Mouse (Mus musculus) heart, postnatal 25 days (tissue): ENCODE results near the gene C2cd4b. TPM values are rescaled to one million over a fixed set of nuclear protein-coding genes. Genes with fewer than 3 reads are reported as not detected.
A peak's percentile ranks its signal among the peaks of the same experiment; 100 is the strongest.

Source experiments
- DNase-seq: peaks from one replicate; pipeline ENCODE4 v3.0.0; 2022; ENCODE audit warnings: low spot score
- intact Hi-C: fragments of 180-260 bp; cut with DNase I; formaldehyde crosslinking; loops from one replicate; pipeline ENCODE4 v1.15.1; 2025
- total RNA-seq, 2 experiments: library from RNA; stranded (reverse); gene quantifications; 2 replicates each; pipeline ENCODE4 v1.2.3; 2021

The C2cd4b gene
- total RNA-seq: 1 to 10 TPM; 1.6 to 1.9 TPM

DNA sequence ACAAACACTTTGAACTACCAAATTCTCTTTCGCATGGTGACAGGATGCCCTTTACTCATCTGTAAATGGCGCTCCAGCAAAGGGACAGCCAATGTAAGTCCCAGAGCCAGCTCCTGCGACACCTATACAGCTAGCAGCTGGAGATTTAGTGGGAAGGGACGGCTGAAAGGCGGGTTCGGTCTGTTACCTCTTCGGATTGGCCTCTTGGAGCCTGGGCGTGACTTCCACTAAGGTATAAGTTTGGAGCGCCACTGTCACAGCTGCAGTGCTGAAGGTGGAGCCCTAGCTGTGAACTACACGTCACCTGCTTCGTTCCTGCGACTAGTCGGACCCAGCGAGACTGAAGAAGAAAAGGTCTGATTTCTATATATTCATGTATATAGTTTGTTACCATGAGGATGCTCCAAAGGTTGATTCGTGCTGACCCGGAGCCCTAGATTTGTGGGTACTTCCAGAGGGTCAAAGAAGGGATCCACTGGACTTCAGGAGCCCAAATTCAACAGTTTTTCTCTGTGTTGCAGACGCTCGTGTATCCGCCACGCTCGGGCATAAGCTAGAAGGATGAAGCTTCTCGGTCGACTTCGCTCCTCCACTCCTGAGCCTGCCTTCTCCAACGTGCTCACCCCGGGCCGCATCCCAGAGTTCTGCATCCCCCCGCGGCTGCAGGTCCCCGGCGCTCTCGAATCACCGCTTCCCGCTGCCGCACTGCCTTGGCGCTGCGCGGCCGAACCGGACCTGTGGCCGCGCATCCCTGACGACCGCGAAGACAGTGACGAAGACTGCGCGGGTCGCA, at the start of gene C2cd4b:
C2cd4b (plus strand) TSS at position 275 of the 793 bp plus-strand sequence.
- intact Hi-C loops: loop anchor here (5.0 kb wide), 1 partner anchor 118 kb away; no protein-coding TSS in a partner anchor
- DNase-seq: peak; percentile 28

- intact Hi-C loops: no loop called here
These were observed 48.0 kb upstream of the C2cd4b start for GRCm38 (mm10) chr9:67711051-67711877.

GRCm38 (mm10) chr9:67712146-67712545, 47.1 kb upstream of the C2cd4b start:
- DNase-seq: no peak
- intact Hi-C loops: loop anchor here (2.0 kb wide), 2 partner anchors 61 to 87 kb away; no protein-coding TSS in a partner anchor

More at GRCm38 (mm10) chr9:67711051-67711877, 48.0 kb upstream of the C2cd4b start:
- no peak for DNase-seq

- no peak for DNase-seq
- intact Hi-C loops: no loop called here
These were observed 42.2 kb upstream of the C2cd4b start for GRCm38 (mm10) chr9:67717081-67717480.

GRCm38 (mm10) chr9:67718596-67718995, 40.6 kb upstream of the C2cd4b start:
- intact Hi-C loops: no loop called here

DNA sequence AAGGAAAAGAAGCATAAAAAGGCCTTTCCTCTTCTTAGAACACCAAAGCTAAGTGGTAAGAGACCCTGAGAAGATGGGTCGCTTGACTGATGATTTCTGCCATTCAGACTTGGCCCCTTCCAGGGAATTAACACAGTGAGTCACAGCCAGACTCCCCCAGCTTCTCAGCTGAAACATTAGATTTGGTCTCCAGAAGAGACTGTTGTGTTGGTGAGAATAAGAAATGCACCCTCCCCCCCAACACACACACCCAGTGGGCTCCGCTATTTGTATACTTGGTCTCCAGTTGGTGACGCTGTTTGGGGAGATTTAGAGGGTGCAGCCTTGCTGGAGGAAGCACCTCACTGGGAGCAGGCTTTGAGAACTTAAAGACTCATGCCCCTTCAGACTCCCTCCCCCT, 39.1 kb upstream of the C2cd4b start:
- intact Hi-C loops: no loop called here
- no peak for DNase-seq

More at GRCm38 (mm10) chr9:67718596-67718995, 40.6 kb upstream of the C2cd4b start:
- DNase-seq: no peak

- intact Hi-C loops: no loop called here
- DNase-seq: no peak
These were observed 36.9 kb upstream of the C2cd4b start for GRCm38 (mm10) chr9:67722378-67722777.

DNA sequence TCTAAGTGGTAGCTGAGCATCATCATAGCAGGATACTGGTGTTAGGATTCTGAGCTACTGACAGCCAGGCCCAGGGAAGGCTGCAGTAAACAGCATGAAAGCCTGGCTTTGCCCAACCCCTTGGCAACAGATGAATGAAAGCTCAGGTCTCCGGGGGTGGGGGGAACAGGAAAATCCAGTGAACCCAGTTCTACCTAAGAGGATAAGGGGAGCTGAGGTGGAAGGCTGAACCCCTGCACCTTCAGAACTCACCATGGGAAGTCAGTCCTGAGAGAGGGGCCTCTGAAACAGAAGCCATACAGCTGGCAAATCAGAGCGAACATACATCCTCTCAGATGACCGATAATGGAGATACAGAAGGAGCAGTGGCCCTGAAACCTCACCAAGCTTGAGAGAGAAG, 34.0 kb upstream of the C2cd4b start:
- intact Hi-C loops: no loop called here
- DNase-seq: no peak

- intact Hi-C loops: no loop called here
- DNase-seq: no peak
These were observed 25.5 kb upstream of the C2cd4b start for GRCm38 (mm10) chr9:67733716-67734115.

GRCm38 (mm10) chr9:67735426-67735825, 23.8 kb upstream of the C2cd4b start:
- intact Hi-C loops: no loop called here
- DNase-seq: no peak

DNA sequence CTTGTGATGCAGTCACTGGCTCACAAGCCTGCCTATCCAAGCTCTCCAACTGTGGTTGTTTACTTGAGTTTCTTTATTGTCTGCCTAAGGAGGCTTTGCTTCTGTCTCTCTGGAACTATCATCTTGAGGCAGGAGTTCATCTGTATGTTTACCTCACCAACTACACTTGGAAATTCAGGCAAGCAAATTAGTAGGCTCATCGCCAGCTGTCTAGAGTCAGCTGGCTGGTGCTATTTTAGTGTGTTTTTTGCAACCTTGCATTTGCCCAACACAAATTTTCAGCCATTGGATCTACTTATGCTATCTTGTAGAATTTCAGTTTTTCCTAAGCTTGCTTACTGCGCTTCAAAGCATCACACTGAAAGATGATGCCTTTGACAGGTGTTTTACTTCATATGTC, 18.0 kb upstream of the C2cd4b start:
- DNase-seq: no peak
- intact Hi-C loops: no loop called here

DNA sequence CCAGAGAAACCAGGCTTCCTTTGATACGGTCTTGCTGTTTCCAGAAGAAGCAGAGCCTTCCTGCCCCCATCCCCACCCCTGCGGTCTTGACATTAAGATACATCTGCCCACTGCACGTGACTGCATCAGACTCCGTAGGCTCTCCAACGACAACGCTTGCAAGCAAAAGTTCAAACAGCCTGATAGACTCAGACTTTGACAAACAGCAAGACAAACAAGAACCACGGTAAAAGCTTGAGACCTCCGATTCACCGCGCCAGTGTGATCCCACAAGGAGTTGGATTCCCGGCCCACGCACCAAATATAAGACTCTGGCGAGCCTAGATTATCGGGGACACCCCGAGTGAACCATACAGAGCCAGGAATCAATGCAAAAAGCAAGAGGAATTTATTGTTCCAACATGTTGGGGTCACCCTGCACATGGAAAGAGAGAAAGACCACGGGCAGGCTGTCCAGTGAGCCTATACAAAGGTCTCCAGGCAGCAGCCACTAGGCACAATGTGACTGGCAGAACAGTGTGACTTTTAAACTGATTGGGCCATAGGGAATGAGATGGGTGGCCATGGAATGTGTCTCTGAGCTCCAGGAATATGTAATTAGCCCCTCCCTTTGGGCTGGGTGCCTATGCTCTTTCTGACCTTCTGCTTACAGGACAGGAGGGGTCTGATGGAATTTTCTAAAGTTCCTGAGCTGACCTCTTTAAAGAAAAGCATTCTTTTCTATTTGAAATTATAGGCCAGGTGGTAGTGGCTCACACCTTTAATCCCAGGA, 5.6 kb upstream of the C2cd4b start:
- intact Hi-C loops: no loop called here
- no peak for DNase-seq

DNA sequence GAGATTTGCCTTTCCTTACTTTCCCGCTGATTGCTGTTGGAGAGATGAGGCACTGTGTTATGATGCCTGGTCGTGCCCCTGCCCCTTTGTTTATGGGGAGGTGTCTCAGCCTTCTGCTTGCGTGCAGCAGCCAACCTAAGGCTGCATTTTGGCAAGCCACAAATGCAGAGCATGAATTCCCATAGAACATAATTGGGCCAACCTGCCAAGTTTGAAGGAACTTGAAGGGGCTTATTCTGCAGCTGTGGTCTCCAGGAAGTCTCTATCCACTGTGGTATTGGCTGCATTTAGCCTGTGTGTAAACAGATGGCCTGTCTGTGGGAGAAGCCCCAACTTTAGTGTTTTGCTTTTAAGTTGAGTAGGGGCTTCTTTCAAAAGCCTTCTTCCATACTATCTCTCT, 4.5 kb upstream of the C2cd4b start:
- intact Hi-C loops: loop anchor here (5.0 kb wide), 1 partner anchor 123 kb away; no protein-coding TSS in a partner anchor
- no peak for DNase-seq

DNA sequence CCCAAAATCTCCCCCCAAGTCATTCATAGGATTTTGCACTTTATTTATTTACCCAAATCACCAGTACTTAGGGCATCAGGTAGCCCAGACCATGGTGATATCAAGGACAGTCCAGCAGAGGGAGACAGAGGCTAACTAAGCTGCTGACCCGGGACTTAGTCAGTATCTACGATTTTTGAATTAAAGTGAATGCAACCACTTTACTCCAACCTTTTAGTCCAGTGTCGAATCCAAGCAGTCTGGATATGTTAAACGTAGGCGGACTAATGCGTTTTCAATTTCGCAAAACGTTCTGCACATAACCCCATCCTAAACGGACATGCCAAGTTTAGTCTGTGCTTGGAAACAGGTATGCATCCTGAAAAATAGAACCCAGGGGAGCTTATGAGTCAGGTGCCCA, 551 bp upstream of the C2cd4b start:
- intact Hi-C loops: loop anchor here (1.0 to 5.0 kb wide), 2 partner anchors 44 to 119 kb away; no protein-coding TSS in a partner anchor
- DNase-seq: no peak

DNA sequence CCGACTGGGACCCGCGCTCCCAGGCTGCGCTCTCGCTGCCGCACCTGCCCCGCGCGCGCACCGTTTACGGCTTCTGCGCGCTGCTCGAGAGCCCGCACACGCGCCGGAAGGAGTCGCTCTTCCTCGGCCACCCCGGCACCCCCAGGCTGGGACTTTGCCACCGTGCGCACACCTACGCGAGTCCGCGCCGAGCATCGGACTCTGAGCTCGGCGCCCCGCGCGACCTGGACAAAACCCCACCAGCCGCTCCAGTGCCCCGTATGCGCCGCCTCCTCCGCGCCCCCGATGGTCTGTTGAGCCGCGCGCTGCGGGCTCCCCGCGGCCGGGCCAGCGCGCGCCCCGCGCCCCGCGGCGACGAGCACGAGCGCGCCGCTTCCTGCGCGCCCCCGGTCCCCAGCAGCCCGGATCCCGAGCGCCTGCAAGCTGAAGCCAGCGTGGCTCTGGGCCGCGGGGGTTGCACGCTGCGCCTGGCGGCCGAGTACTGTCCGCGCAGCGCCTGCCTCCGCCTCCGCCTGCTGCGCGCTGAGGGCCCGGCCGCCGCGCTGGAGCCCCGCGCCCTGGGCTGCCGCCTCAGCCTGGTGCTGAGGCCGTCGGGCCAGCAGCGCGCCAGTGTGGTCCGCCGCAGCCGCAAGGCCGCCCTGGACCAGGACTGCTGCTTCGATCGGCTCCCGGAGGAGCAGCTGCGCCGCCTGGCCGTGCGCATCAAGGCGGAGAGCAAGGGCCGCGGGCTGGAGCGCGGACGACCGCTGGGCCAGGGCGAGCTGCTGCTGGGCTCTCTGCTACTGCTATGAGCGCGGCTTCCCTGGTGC, 923 bp downstream of the C2cd4b start:
- DNase-seq: peak; percentile 21

DNA sequence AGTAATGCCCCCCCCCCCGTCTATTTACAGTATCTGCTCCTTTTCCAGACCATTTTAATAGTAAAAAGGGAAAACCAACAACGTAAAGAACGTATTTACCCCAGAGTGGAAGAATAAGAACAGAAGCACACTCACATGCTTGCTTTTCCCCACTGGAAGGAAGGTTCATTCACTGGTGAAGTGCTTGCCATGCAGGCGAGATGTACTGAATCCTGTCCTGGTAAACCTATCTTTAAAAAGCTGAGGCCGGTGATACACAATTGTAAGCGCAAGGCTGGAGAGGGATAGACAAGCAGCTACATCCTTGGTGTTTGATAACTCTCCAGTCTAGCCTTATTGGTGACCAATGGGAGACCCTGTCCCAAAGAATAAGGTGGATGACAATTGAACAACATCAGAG, 1.8 kb downstream of the C2cd4b start:
- intact Hi-C loops: no loop called here
- no peak for DNase-seq

More for the DNA sequence above, 923 bp downstream of the C2cd4b start:
- intact Hi-C loops: loop anchor here (5.0 kb wide), 1 partner anchor 117 kb away; no protein-coding TSS in a partner anchor

DNA sequence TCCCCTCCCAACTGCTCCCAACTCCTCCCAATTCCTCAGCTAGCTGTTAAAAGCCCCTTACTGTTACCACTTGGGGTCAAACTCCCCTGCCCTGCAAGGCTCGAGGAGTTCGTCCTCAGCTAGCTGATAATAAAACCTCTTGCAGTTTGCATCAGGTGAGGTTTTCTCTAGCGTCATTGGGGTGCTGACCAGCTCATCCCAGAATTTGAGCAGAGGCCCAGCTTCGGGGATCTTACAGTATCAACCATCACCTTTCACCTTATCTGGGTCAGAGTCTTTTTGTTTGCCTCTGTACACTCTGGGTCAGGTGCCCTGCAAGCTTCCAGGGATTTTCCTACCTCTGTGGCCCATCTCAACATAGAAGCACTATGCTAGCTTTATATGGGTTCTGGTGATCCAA, 4.1 kb downstream of the C2cd4b start:
- no peak for DNase-seq
- intact Hi-C loops: no loop called here

GRCm38 (mm10) chr9:67766405-67766804, 7.2 kb downstream of the C2cd4b start:
- DNase-seq: no peak
- intact Hi-C loops: no loop called here

GRCm38 (mm10) chr9:67766948-67767347, 7.7 kb downstream of the C2cd4b start:
- no peak for DNase-seq
- intact Hi-C loops: no loop called here
